Mouse (Mus musculus): Measurements from ENCODE around the gene 3830406C13Rik. TPM values are rescaled to one million over a fixed set of nuclear protein-coding genes. Genes with fewer than 3 reads are reported as not detected.

3830406C13Rik gene
- polyA plus RNA-seq, 2 experiments: 8.3 to 19.1 TPM

DNA sequence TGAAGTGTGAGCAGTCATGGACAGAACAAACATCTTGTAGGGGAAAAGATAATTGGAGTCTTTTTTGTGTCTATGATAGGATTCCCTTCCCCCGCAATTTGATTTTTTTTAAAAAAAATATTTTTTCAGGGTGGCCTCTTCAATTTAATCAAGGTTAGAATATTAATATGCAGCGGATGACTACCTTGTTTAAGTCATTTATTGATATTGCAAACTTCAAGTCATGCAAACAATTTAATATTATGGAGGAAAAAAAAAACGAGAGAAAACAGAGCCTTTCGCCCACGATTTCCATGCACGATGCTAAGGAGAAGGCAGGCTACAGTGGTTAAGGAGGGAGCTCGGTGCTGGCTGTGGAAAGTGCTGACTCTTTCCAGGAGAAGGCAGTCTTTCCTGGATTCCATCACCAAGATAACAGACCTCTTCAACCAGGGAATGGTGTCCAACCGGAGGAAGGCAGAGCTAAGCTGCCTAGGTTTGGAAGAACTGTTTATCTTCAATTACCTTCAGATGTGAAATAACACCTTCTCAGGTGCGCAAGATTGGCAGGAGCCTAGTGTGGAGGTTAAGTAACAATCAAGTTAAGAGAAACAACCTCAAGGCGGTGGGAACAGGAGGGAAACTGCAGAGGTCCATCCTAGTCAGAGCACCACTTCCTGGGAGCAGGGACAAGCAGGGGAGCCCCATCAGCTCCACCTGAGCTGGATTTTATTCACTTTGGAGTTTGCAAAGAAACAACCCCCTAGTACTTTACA lies 55.0 kb downstream of the 3830406C13Rik start:
- ATAC-seq (ENCODE audit: insufficient read depth): no peak
- no peak overlapping the region for H3K27ac ChIP-seq
- peaks cover 68% of the 10 kb centered on the region for H3K27me3 ChIP-seq (ENCODE audit: control insufficient read depth, insufficient read depth, low read length)
- no peak overlapping the region for H3K9ac ChIP-seq (replicated peaks)
- no peaks in the 10 kb centered on the region for H3K4me1 ChIP-seq (replicated peaks; ENCODE audit: control insufficient read depth in 2 of 2, insufficient read depth in 2 of 2, low read length in 1 of 2)
- TF ChIP-seq EP300 (IDR thresholded peaks at IDR 0.05; ENCODE audit: low read depth) (no peak), CTCF (IDR thresholded peaks at IDR 0.05; ENCODE audit: low read depth) (no peak)
- DNase-seq (ENCODE audit: low read depth in 3 of 3, low spot score in 3 of 3): no peak
- H3K4me2 ChIP-seq (ENCODE audit: low read depth): no peak overlapping the region
- 2% methylated on average over 10 of the region's 10 CpGs for WGBS (ENCODE audit: insufficient replicate concordance)
- H3K9me3 ChIP-seq (ENCODE audit: control insufficient read depth, low read length): no peaks in the 10 kb centered on the region
- no peak overlapping the region for H3K4me3 ChIP-seq (ENCODE audit: insufficient read depth in 1 of 2, low read depth in 2 of 2, low read length in 2 of 2)
- no peaks in the 10 kb centered on the region for H3K36me3 ChIP-seq (replicated peaks; ENCODE audit: control insufficient read depth, insufficient read depth, low read depth)

GRCm38 (mm10) chr14:12340238-12341074 lies 56.5 kb downstream of the 3830406C13Rik start:
- H3K27me3 ChIP-seq (ENCODE audit: control insufficient read depth, insufficient read depth, low read length): peaks cover 83% of the 10 kb centered on the region
- H3K9ac ChIP-seq (replicated peaks): no peak overlapping the region
- ATAC-seq (ENCODE audit: insufficient read depth): no peak
- H3K36me3 ChIP-seq (replicated peaks; ENCODE audit: control insufficient read depth, insufficient read depth, low read depth): no peaks in the 10 kb centered on the region
- no peak overlapping the region for H3K4me2 ChIP-seq (ENCODE audit: low read depth)
- no peaks in the 10 kb centered on the region for H3K9me3 ChIP-seq (ENCODE audit: control insufficient read depth, low read length)
- H3K4me3 ChIP-seq (ENCODE audit: insufficient read depth in 1 of 2, low read depth in 2 of 2, low read length in 2 of 2): no peak overlapping the region
- no peak overlapping the region for H3K27ac ChIP-seq
- TF ChIP-seq EP300 (IDR thresholded peaks at IDR 0.05; ENCODE audit: low read depth) (no peak), CTCF (IDR thresholded peaks at IDR 0.05; ENCODE audit: low read depth) (no peak)
- no peaks in the 10 kb centered on the region for H3K4me1 ChIP-seq (replicated peaks; ENCODE audit: control insufficient read depth in 2 of 2, insufficient read depth in 2 of 2, low read length in 1 of 2)
- 1% methylated on average over 19 of the region's 19 CpGs for WGBS (ENCODE audit: insufficient replicate concordance)
- DNase-seq (ENCODE audit: low read depth in 3 of 3, low spot score in 3 of 3): no peak

DNA sequence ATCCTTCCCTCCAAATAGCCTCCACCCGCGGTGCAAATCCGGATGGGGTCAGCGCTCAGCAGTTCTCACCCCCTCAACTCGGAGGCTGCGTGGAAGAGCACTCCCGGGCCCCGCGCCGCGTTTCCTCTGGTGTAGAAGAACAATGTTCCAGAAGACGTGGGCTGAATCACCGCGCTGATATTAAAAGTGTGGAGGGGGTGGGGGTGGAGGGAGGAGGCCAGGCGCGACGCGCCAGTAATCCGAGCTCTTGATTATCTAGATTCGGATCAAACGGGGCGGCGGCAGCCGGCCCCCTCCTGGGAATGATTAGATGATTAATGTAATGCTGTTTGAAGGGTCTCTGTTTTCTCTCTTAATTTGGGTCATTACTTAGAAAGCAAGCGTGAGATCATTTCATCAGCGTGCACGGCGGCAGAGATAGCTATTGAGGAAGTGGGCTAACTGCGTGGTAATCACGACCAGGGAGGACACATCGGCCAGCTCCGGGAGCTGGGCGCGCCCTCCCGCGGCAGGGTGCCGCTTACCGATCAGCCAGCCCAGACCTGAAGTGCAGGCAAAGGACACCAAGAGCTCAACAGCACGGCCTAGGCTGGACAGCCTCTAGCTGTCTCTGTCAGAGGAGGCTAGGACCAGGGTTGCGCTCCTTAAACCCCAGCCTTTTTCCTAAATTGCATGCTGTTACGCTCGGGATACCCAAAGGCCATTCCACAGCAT lies 57.3 kb downstream of the 3830406C13Rik start:
- Histone ChIP-seq H3K9me3 (ENCODE audit: control insufficient read depth, low read length) (no peaks in the 10 kb centered on the region), H3K27ac (no peak overlapping the region), H3K4me1 (replicated peaks; ENCODE audit: control insufficient read depth in 2 of 2, insufficient read depth in 2 of 2, low read length in 1 of 2) (no peaks in the 10 kb centered on the region), H3K4me3 (ENCODE audit: insufficient read depth in 1 of 2, low read depth in 2 of 2, low read length in 2 of 2) (no peak overlapping the region), H3K27me3 (ENCODE audit: control insufficient read depth, insufficient read depth, low read length) (peaks cover 90% of the 10 kb centered on the region), H3K4me2 (ENCODE audit: low read depth) (no peak overlapping the region), H3K36me3 (replicated peaks; ENCODE audit: control insufficient read depth, insufficient read depth, low read depth) (no peaks in the 10 kb centered on the region), H3K9ac (replicated peaks) (no peak overlapping the region)
- DNase-seq (ENCODE audit: low read depth in 3 of 3, low spot score in 3 of 3) (no peak), ATAC-seq (ENCODE audit: insufficient read depth) (no peak)
- WGBS (ENCODE audit: insufficient replicate concordance): under 1% methylated on average over 42 of the region's 42 CpGs
- TF ChIP-seq EP300 (IDR thresholded peaks at IDR 0.05; ENCODE audit: low read depth) (no peak), CTCF (IDR thresholded peaks at IDR 0.05; ENCODE audit: low read depth) (0 out of 2 replicates have a peak, but pooled peaks have one; percentile 15)

DNA sequence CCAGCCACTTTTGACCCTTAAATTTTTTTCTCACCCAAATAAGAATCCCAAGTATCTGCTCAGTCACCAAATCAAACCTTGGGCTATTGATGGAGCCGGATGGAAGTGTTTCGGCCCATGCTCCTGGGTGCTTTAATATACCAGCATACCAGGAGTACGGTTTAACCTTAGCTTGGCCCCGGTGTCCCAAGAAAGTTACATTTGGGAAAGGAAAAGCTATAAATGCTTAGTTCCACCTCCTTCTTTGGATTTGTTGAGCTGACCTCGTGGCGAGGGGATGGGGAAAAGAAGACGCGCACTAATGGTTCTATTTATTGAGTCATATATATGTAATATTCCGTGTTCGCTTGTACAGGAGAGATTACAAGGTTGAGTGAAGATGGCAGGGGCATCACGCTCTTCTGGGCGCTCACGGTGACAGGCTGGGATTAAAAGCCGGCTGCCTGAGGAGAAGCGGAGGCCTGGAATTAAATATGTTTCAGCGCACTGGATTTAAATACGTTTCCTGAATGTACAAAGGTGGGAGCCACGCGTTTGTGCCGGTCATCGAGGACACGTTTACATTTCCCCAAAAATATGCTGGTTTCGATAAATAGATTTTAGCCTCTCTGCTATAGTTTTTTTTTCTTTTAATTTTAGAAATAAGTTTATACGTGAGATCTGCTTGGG lies 58.0 kb downstream of the 3830406C13Rik start:
- TF ChIP-seq EP300 (IDR thresholded peaks at IDR 0.05; ENCODE audit: low read depth) (no peak), CTCF (IDR thresholded peaks at IDR 0.05; ENCODE audit: low read depth) (no peak)
- Histone ChIP-seq H3K4me1 (replicated peaks; ENCODE audit: control insufficient read depth in 2 of 2, insufficient read depth in 2 of 2, low read length in 1 of 2) (no peaks in the 10 kb centered on the region), H3K36me3 (replicated peaks; ENCODE audit: control insufficient read depth, insufficient read depth, low read depth) (no peaks in the 10 kb centered on the region), H3K27ac (no peak overlapping the region), H3K4me2 (ENCODE audit: low read depth) (no peak overlapping the region), H3K4me3 (ENCODE audit: insufficient read depth in 1 of 2, low read depth in 2 of 2, low read length in 2 of 2) (no peak overlapping the region), H3K27me3 (ENCODE audit: control insufficient read depth, insufficient read depth, low read length) (peaks cover 94% of the 10 kb centered on the region), H3K9ac (replicated peaks) (no peak overlapping the region), H3K9me3 (ENCODE audit: control insufficient read depth, low read length) (no peaks in the 10 kb centered on the region)
- no peak for DNase-seq (ENCODE audit: low read depth in 3 of 3, low spot score in 3 of 3)
- no peak for ATAC-seq (ENCODE audit: insufficient read depth)
- 5% methylated on average over 24 of the region's 24 CpGs for WGBS (ENCODE audit: insufficient replicate concordance)
